Mouse (Mus musculus) limb, embryonic 10.5 days (tissue): ENCODE data around the gene Fzd2. TPM values are rescaled to one million over a fixed set of nuclear protein-coding genes. Genes with fewer than 3 reads are reported as not detected.
A peak's percentile ranks its signal among the peaks of the same experiment; 100 is the strongest.
"Not testable (repeated sequence)": the region's sequence is repeated elsewhere in the genome, so short reads cannot be mapped to it uniquely, and the experiment has no call there.

Experiments used
- DNase-seq: peaks from one replicate; pipeline ENCODE4 v3.0.0-alpha.2; 2017; ENCODE audit warnings: low spot score
- H3K27ac ChIP-seq: fragments of 300-500 bp; sonication (generic); 2 replicates; pipeline ENCODE4 v1.5.1; 2016; ENCODE audit warnings: mild to moderate bottlenecking
- H3K27me3 ChIP-seq: fragments of 300-500 bp; sonication (generic); 2 replicates; pipeline ENCODE4 v1.6.1; 2016; ENCODE audit warnings: low read depth, mild to moderate bottlenecking; ENCODE audit not compliant: poor library complexity, severe bottlenecking
- H3K36me3 ChIP-seq: fragments of 300-500 bp; sonication (generic); 2 replicates; pipeline ENCODE4 v1.6.1; 2016; ENCODE audit warnings: mild to moderate bottlenecking, moderate library complexity
- H3K4me1 ChIP-seq: fragments of 300-500 bp; sonication (generic); 2 replicates; pipeline ENCODE4 v1.6.1; 2016
- H3K4me3 ChIP-seq: fragments of 300-500 bp; sonication (generic); 2 replicates; pipeline ENCODE4 v1.5.1; 2016; ENCODE audit warnings: mild to moderate bottlenecking, moderate library complexity
- H3K9me3 ChIP-seq: fragments of 300-500 bp; sonication (generic); replicated peaks from 2 replicates; pipeline ENCODE4 v1.6.1; 2016; ENCODE audit warnings: mild to moderate bottlenecking
- WGBS: fragments of 180-500 bp; shearing (Covaris S2); methylation state at CpG from one replicate; pipeline ENCODE4 v1.1.7; 2016; 5-methylcytosine and 5-hydroxymethylcytosine counted together
- polyA plus RNA-seq: library from polyadenylated mRNA; unstranded; fragments of >200 nt; fragmentation: Nextera tagmentation; extraction: Ambion mirVana; gene quantifications from 2 replicates; pipeline ENCODE4 v1.2.1, GENCODE M21; 2016

Fzd2 gene
- polyA plus RNA-seq = 54.8 and 59.8 TPM in 2 replicates

DNA sequence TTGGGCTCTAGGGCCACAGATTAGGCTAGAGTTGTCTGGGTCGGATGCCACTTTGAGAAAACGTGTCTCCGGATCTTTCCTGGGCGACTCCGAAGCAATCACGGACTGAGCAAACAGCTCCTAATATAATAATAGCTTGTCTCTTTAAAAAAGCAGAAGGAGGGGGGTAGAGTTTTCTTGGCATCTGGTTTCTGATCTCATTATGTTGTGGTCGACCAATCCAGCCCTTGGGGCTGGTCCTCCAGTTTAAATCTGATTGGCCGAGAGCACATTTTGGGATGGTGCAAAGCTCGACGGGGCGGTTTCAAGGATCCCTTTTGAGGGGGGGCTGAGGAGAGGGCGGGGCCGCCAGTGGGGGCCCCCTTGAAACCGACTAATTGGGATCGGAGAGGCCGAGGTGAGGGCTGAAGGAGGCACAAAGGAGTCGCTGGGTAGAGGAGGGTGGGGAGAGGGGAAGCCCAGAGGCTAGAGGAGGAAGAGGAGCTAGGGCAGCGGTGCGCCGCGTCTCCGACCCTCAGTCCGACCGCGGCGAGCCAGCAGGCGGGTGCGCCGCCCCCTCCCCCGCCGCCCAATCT lies at the start of gene Fzd2:
Gene Fzd2, plus strand, starts transcription at position 387 of the 575 bp plus-strand sequence.
- Histone ChIP-seq H3K27ac (peak within 1 kb of the TSS; percentile 99), H3K4me3 (peak within 1 kb of the TSS; percentile 87), H3K36me3 (peaks cover 18% of the 10 kb centered on the region), H3K27me3 (no peaks in the 10 kb centered on the region), H3K4me1 (peaks cover 26% of the 10 kb centered on the region), H3K9me3 (no peaks in the 10 kb centered on the region)
- DNase-seq = peak; percentile 99
- WGBS = under 1% methylated on average over 31 of the region's 31 CpGs

DNA sequence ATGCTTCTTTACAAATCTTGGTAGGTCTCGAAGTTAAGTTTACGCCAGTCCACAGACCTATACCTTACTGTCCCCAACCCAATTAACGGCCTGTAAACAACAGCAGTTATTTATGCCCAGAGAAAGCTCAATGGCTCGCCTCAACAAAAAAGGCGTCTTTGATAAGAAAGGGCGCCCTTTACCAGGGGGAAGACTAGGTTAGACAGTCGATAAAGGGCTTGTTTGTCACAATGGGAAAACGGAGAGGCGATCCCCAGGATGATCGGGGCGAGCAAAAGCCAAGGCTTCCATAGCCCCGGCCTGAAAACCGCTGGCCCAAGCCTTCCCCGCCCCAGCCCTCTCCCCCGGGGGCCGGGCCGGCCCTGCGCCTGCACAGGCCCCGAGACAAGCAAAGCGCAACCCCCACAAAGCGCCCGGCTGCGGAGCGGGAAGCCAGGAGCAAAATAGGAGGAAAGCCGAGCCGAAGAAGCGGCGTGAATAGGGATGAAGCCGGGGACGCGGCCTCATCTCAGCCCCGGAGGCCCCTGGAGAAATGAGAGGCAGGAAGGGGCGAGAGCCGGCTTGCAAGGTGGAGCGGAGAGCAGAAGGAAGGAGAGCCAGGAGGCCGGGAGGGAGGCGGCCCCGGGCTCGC lies 48.7 kb upstream of the Fzd2 start:
- under 1% methylated on average over 39 of the region's 39 CpGs for WGBS
- H3K9me3 ChIP-seq = no peaks in the 10 kb centered on the region
- peak overlapping the region; percentile 98 for H3K27ac ChIP-seq
- H3K4me3 ChIP-seq = peak overlapping the region; percentile 92
- H3K27me3 ChIP-seq = no peaks in the 10 kb centered on the region
- no peak for DNase-seq
- H3K4me1 ChIP-seq = peaks cover 20% of the 10 kb centered on the region
- peaks cover 12% of the 10 kb centered on the region; the same call in 1 of the 2 replicates for H3K36me3 ChIP-seq

DNA sequence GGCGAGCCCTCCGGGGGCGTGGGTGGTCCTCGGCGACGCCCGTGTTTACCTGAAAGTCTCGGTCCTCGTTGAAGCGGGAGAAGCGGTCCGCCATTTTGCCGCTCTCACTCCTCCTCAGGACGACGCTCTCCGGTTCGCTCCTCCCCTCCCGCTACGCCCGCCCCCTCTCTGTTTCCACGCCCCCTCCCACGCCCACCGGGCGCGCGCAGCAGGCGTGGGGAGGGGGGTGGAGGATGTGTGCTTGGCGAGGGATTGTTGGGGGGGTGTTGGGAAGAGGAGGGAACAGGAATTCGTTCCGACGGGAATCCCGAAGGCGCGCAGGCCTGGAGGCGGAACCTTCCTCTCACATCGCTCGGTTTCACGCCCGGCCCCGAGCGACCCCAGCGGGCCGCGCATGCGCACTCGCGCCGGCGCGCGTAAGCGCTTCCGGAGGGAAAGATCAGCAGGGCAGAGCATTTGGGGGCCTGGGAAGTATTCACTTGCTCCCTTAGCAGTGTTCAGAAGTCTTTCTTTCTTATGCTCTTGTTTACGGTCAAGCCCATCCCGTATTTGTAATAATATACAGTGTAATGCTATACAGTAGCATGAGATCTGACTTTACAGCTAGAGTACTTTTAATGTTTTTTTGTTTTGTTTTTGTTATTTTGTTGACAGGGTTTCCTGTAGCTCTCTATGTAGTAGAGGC lies 48.0 kb upstream of the Fzd2 start, which contains the start of gene Gpatch8:
Gene Gpatch8, minus strand, starts transcription at position 362 of the 685 bp plus-strand sequence.
- under 1% methylated on average over 54 of the region's 55 CpGs for WGBS
- DNase-seq = peak; percentile 97

DNA sequence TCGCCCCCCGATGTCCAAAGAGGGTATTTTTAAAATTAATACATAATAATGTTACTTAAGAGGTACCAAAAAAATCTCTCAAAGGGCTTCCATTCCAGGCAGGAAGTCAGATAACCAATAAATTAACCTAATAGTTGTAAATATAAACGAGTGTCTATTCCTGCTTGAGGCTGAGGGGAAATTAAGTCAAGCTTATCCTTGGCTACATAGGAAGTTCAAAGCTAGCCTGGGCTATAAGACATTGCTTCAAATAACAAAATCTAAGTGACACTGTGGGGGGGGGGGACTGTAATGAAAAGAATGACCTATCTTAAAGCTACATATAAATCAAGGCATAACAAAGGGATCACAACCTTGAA lies 47.5 kb upstream of the Fzd2 start:
- Histone ChIP-seq H3K4me1 (peaks cover 20% of the 10 kb centered on the region), H3K27me3 (no peaks in the 10 kb centered on the region), H3K4me3 (peak overlapping the region; percentile 92), H3K27ac (peak overlapping the region; percentile 98), H3K36me3 (peaks cover 5% of the 10 kb centered on the region; the same call in 1 of the 2 replicates), H3K9me3 (no peaks in the 10 kb centered on the region)
- 17% methylated on average over 3 of the region's 3 CpGs for WGBS
- DNase-seq = no peak

More for the DNA sequence above, 48.0 kb upstream of the Fzd2 start, which contains the start of gene Gpatch8:
- peak within 1 kb of the TSS; percentile 92 for H3K4me3 ChIP-seq
- H3K27me3 ChIP-seq = no peaks in the 10 kb centered on the region
- no peaks in the 10 kb centered on the region for H3K9me3 ChIP-seq
- H3K4me1 ChIP-seq = peaks cover 20% of the 10 kb centered on the region
- peaks cover 8% of the 10 kb centered on the region; the same call in 1 of the 2 replicates for H3K36me3 ChIP-seq
- peak within 1 kb of the TSS; percentile 98 for H3K27ac ChIP-seq

DNA sequence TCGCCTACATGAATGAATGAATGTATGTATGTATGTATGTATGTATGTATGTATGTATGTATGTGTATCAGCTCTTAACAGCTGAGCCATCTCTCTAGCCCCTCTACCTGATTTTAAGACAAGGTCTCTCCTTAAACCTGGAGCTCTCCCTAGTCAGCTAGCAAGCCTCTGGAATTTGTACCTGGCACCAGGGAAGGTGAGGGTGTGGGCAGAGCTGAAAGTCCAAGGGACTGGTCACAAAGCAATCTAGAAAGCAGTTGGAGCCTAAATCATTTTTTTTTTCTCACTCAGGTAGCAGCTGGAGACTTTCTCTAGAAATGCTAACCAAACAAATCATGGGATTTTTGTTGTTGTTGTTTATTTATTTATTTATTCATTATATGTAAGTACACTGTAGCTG lies 46.8 kb upstream of the Fzd2 start:
- no peak overlapping the region for H3K27ac ChIP-seq
- WGBS = 95% methylated on average over 1 of the region's 1 CpGs
- no peak for DNase-seq
- H3K9me3 ChIP-seq = no peaks in the 10 kb centered on the region
- peaks cover 20% of the 10 kb centered on the region for H3K4me1 ChIP-seq
- H3K4me3 ChIP-seq = no peak overlapping the region
- no peaks in the 10 kb centered on the region for H3K36me3 ChIP-seq
- no peaks in the 10 kb centered on the region for H3K27me3 ChIP-seq

- no peaks in the 10 kb centered on the region for H3K36me3 ChIP-seq
- DNase-seq = no peak
Measured at GRCm38 (mm10) chr11:102558704-102559103, 45.5 kb upstream of the Fzd2 start.

GRCm38 (mm10) chr11:102564952-102565671 lies 39.1 kb upstream of the Fzd2 start:
- not testable (repeated sequence) for H3K4me3 ChIP-seq, DNase-seq, H3K4me1 ChIP-seq, H3K27ac ChIP-seq, H3K36me3 ChIP-seq, H3K9me3 ChIP-seq, H3K27me3 ChIP-seq
- 82% methylated on average over 14 of the region's 14 CpGs for WGBS

More at GRCm38 (mm10) chr11:102558704-102559103, 45.5 kb upstream of the Fzd2 start:
- peaks cover 18% of the 10 kb centered on the region for H3K4me1 ChIP-seq
- no peaks in the 10 kb centered on the region for H3K9me3 ChIP-seq
- H3K27ac ChIP-seq = no peak overlapping the region
- no peaks in the 10 kb centered on the region for H3K27me3 ChIP-seq
- no peak overlapping the region for H3K4me3 ChIP-seq
- WGBS = 90% methylated on average over 5 of the region's 5 CpGs

DNA sequence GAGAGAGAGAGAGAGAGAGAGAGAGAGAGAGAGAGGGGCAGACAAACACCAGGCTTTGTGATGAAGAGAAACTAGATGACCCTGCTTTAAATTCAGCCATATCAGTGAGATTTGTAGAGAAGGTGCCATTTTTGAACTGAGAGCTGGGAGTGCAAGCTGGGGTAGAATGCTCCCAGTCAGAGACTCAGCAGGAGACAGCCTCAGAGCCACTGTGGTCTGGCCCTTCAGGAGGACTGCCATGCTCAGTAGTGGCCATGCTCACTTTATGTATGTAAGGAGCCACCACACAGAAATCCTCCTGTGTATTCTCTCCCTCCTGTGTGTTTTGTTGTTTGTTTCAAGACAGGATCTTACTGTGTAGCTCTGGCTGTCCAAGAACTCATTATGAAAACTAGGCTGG lies 38.5 kb upstream of the Fzd2 start:
- DNase-seq = no peak
- Histone ChIP-seq H3K36me3 (no peaks in the 10 kb centered on the region), H3K4me3 (no peak overlapping the region), H3K9me3 (no peaks in the 10 kb centered on the region), H3K4me1 (no peaks in the 10 kb centered on the region), H3K27ac (no peak overlapping the region), H3K27me3 (no peaks in the 10 kb centered on the region)

GRCm38 (mm10) chr11:102566290-102566689 lies 37.9 kb upstream of the Fzd2 start:
- DNase-seq = no peak
- Histone ChIP-seq H3K36me3 (no peaks in the 10 kb centered on the region), H3K4me3 (no peak overlapping the region), H3K4me1 (no peaks in the 10 kb centered on the region), H3K27me3 (no peaks in the 10 kb centered on the region), H3K9me3 (no peaks in the 10 kb centered on the region), H3K27ac (no peak overlapping the region)
- WGBS = 100% methylated on average over 1 of the region's 1 CpGs

DNA sequence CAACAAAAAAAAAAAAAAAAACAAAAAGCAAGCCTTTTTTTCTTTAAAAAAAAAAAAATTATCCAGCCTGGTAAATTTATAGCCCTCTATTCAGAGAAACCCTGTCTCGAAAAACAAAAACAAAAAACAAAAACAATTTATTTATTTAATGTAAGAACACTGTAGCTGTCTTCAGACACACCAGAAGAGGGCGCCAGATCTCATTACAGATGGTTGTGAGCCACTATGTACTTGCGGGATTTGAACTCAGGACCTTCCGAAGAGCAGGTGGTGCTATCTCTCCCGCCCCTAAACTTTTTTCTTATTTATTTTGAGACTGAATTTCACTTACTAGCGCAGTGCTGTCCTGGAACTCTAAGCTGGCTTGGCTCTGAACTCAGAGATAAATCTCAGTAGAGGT lies 37.0 kb upstream of the Fzd2 start:
- no peaks in the 10 kb centered on the region for H3K36me3 ChIP-seq
- no peak overlapping the region for H3K27ac ChIP-seq
- DNase-seq = no peak
- no peaks in the 10 kb centered on the region for H3K9me3 ChIP-seq
- H3K4me3 ChIP-seq = no peak overlapping the region
- H3K4me1 ChIP-seq = no peaks in the 10 kb centered on the region
- 88% methylated on average over 6 of the region's 6 CpGs for WGBS
- no peaks in the 10 kb centered on the region for H3K27me3 ChIP-seq

GRCm38 (mm10) chr11:102567723-102568122 lies 36.5 kb upstream of the Fzd2 start:
- Histone ChIP-seq H3K27ac (no peak overlapping the region), H3K9me3 (no peaks in the 10 kb centered on the region), H3K36me3 (no peaks in the 10 kb centered on the region), H3K4me1 (no peaks in the 10 kb centered on the region), H3K27me3 (no peaks in the 10 kb centered on the region), H3K4me3 (no peak overlapping the region)
- WGBS = 95% methylated on average over 15 of the region's 15 CpGs
- DNase-seq = no peak

GRCm38 (mm10) chr11:102568191-102568590 lies 36.0 kb upstream of the Fzd2 start:
- Histone ChIP-seq H3K27ac (no peak overlapping the region), H3K4me3 (no peak overlapping the region), H3K36me3 (no peaks in the 10 kb centered on the region), H3K27me3 (no peaks in the 10 kb centered on the region), H3K9me3 (no peaks in the 10 kb centered on the region), H3K4me1 (peaks cover 1% of the 10 kb centered on the region; the same call in 1 of the 2 replicates)
- no peak for DNase-seq
- whole genome bisulfite sequencing = 78% methylated on average over 12 of the region's 12 CpGs
